Mouse (Mus musculus): ENCODE results near the gene Pex10.
A peak's percentile ranks its signal among the peaks of the same experiment; 100 is the strongest.

The Pex10 gene

GRCm38 (mm10) chr4:155093431-155094149 is 26.8 kb downstream of the Pex10 start:
- no peak for DNase-seq (ENCODE audit: low read depth, low spot score)

GRCm38 (mm10) chr4:155094565-155094964 is 27.7 kb downstream of the Pex10 start:
- peak; percentile 65 for DNase-seq (ENCODE audit: low read depth, low spot score)

- peak; percentile 96 for DNase-seq (ENCODE audit: low read depth, low spot score)
Observed at GRCm38 (mm10) chr4:155095238-155095900, 28.6 kb downstream of the Pex10 start.

GRCm38 (mm10) chr4:155095967-155096366 is 29.2 kb downstream of the Pex10 start:
- DNase-seq (ENCODE audit: low read depth, low spot score), result no peak

- no peak for DNase-seq (ENCODE audit: low read depth, low spot score)
Observed at GRCm38 (mm10) chr4:155097452-155097851, 30.6 kb downstream of the Pex10 start.

- no peak for DNase-seq (ENCODE audit: low read depth, low spot score)
Observed at GRCm38 (mm10) chr4:155098572-155098971, 31.8 kb downstream of the Pex10 start.

GRCm38 (mm10) chr4:155107886-155108285 is 41.1 kb downstream of the Pex10 start:
- no peak for DNase-seq (ENCODE audit: low read depth, low spot score)

GRCm38 (mm10) chr4:155109471-155109870 is 42.7 kb downstream of the Pex10 start:
- DNase-seq (ENCODE audit: low read depth, low spot score), result no peak

- peak; percentile 71 for DNase-seq (ENCODE audit: low read depth, low spot score)
Observed at GRCm38 (mm10) chr4:155113766-155114410, 47.1 kb downstream of the Pex10 start.

GRCm38 (mm10) chr4:155116607-155117006 is 49.8 kb downstream of the Pex10 start:
- no peak for DNase-seq (ENCODE audit: low read depth, low spot score)

GRCm38 (mm10) chr4:155117396-155117978 is 50.7 kb downstream of the Pex10 start:
- DNase-seq (ENCODE audit: low read depth, low spot score), result no peak

GRCm38 (mm10) chr4:155118278-155118677 is 51.5 kb downstream of the Pex10 start:
- no peak for DNase-seq (ENCODE audit: low read depth, low spot score)

- DNase-seq (ENCODE audit: low read depth, low spot score), result no peak
Observed at GRCm38 (mm10) chr4:155120038-155120437, 53.2 kb downstream of the Pex10 start.

- DNase-seq (ENCODE audit: low read depth, low spot score), result no peak
Observed at GRCm38 (mm10) chr4:155120583-155120982, 53.8 kb downstream of the Pex10 start.

- DNase-seq (ENCODE audit: low read depth, low spot score), result no peak
Observed at GRCm38 (mm10) chr4:155121222-155121621, 54.4 kb downstream of the Pex10 start.
